Comparison of ENCODE assay signal across 11 mouse cellular contexts in genomic region chr13:71050646-71051045, GRCm38 (mm10).
A peak's percentile ranks its signal among the peaks of the same experiment; 100 is the strongest.
DNase-seq lines count a peak whose midpoint lies in the region; ATAC-seq and TF ChIP-seq lines count a peak whose summit lies in the region.
"Had no signal": no experiment of that assay in that cellular context is flagged by ENCODE, and none has a peak within 500 bp of the region (broad histone marks: within the 10 kb centered on the region; RNA-seq: fewer than 3 reads in every experiment).

No protein-coding gene starts in this region.

- no peak for ATAC-seq in heart, embryonic 11.5 days (replicated peaks; ENCODE audit: insufficient number of reproducible peaks, low FRiP score, low TSS enrichment)
- no peak for ATAC-seq in lung, embryonic 16.5 days (ENCODE audit: low read depth)
- no peak for ATAC-seq in embryonic facial prominence, embryonic 14.5 days (ENCODE audit: low read depth)
- ATAC-seq in neural tube, embryonic 15.5 days (ENCODE audit: low FRiP score): no peak

- no peaks in the 10 kb centered on the region for H3K27me3 ChIP-seq in heart, embryonic 11.5 days (ENCODE audit: control insufficient read depth, insufficient read depth, low read length)
- H3K27me3 ChIP-seq in lung, embryonic 16.5 days (ENCODE audit: control insufficient read depth, insufficient read depth, low read depth, low read length): no peaks in the 10 kb centered on the region
- peaks cover 4% of the 10 kb centered on the region; the same call in 1 of the 2 replicates for H3K27me3 ChIP-seq in embryonic facial prominence, embryonic 14.5 days (replicated peaks; ENCODE audit: control insufficient read depth, insufficient read depth, low read length)
- H3K27me3 ChIP-seq in neural tube, embryonic 15.5 days (replicated peaks): no peaks in the 10 kb centered on the region
- H3K27me3 ChIP-seq in thymus, adult 2 months (ENCODE audit: control insufficient read depth, insufficient read depth, low read length): no peaks in the 10 kb centered on the region
- H3K27me3 ChIP-seq: limb, embryonic 12.5 days had no signal

- H3K36me3 ChIP-seq in heart, embryonic 11.5 days (ENCODE audit: control insufficient read depth, insufficient read depth, low read length): no peaks in the 10 kb centered on the region
- H3K36me3 ChIP-seq in lung, embryonic 16.5 days (ENCODE audit: control insufficient read depth, insufficient read depth, low read length): no peaks in the 10 kb centered on the region
- H3K36me3 ChIP-seq in embryonic facial prominence, embryonic 14.5 days (ENCODE audit: control insufficient read depth, insufficient read depth, low read length): no peaks in the 10 kb centered on the region
- H3K36me3 ChIP-seq in neural tube, embryonic 15.5 days: no peaks in the 10 kb centered on the region
- H3K36me3 ChIP-seq in thymus, adult 2 months (ENCODE audit: control insufficient read depth, insufficient read depth, low read length): no peaks in the 10 kb centered on the region
- H3K36me3 ChIP-seq: limb, embryonic 12.5 days had no signal

- no peaks in the 10 kb centered on the region for H3K9me3 ChIP-seq in heart, embryonic 11.5 days (replicated peaks; ENCODE audit: control insufficient read depth, low read length)
- H3K9me3 ChIP-seq in lung, embryonic 16.5 days (ENCODE audit: control insufficient read depth, low read length): no peaks in the 10 kb centered on the region
- H3K9me3 ChIP-seq in embryonic facial prominence, embryonic 14.5 days (ENCODE audit: control insufficient read depth, low read length): no peaks in the 10 kb centered on the region
- H3K9me3 ChIP-seq in neural tube, embryonic 15.5 days (replicated peaks): no peaks in the 10 kb centered on the region
- H3K9me3 ChIP-seq: limb, embryonic 12.5 days had no signal

- TF ChIP-seq POLR2A in thymus, adult 2 months (IDR thresholded peaks at IDR 0.05; ENCODE audit: control insufficient read depth, extremely low read depth, insufficient read depth, low read length, poor library complexity): no peak

- no peak overlapping the region for H3K9ac ChIP-seq in heart, embryonic 11.5 days (ENCODE audit: low read depth, low read length)
- no peak overlapping the region for H3K9ac ChIP-seq in lung, embryonic 16.5 days (ENCODE audit: low read length)
- H3K9ac ChIP-seq in embryonic facial prominence, embryonic 14.5 days (ENCODE audit: low read depth, low read length): no peak overlapping the region
- H3K9ac ChIP-seq in neural tube, embryonic 15.5 days (replicated peaks): no peak overlapping the region
- H3K9ac ChIP-seq: limb, embryonic 12.5 days had no signal

- peak overlapping the region; percentile 17 for H3K4me2 ChIP-seq in heart, embryonic 11.5 days
- H3K4me2 ChIP-seq in lung, embryonic 16.5 days (ENCODE audit: low read depth, low read length): peak overlapping the region; percentile 31
- H3K4me2 ChIP-seq in embryonic facial prominence, embryonic 14.5 days (ENCODE audit: low read depth, low read length): peak overlapping the region; percentile 42
- peak overlapping the region; percentile 25; the same call in 1 of the 2 replicates for H3K4me2 ChIP-seq in neural tube, embryonic 15.5 days
- H3K4me2 ChIP-seq: limb, embryonic 12.5 days had no signal

- DNase-seq in heart, postnatal 36 days: no peak
- DNase-seq in lung, postnatal 4 days: no peak
- DNase-seq in embryonic facial prominence, embryonic 14.5 days (ENCODE audit: low spot score): peak; percentile 72
- DNase-seq in ovary, adult 18-20 months (ENCODE audit: low spot score): no peak
- DNase-seq in thymus, adult 2 months: no peak
- DNase-seq: B cell, adult 2 months; kidney, postnatal 36 days had no signal

- H3K4me1 ChIP-seq in heart, embryonic 11.5 days (ENCODE audit: control insufficient read depth, insufficient read depth, low read length): no peaks in the 10 kb centered on the region
- no peaks in the 10 kb centered on the region for H3K4me1 ChIP-seq in lung, embryonic 16.5 days (replicated peaks; ENCODE audit: control insufficient read depth, insufficient read depth, low read length)
- H3K4me1 ChIP-seq in embryonic facial prominence, embryonic 14.5 days (ENCODE audit: control insufficient read depth, insufficient read depth, low read length): 0 out of 2 replicates have a peak, but pooled peaks cover 5% of the 10 kb centered on the region
- H3K4me1 ChIP-seq in neural tube, embryonic 15.5 days: no peaks in the 10 kb centered on the region; the same call in 1 of the 2 replicates
- no peaks in the 10 kb centered on the region for H3K4me1 ChIP-seq in thymus, adult 2 months (replicated peaks; ENCODE audit: control insufficient read depth, insufficient read depth, low read length)
- H3K4me1 ChIP-seq: limb, embryonic 12.5 days had no signal

- intact Hi-C loops in heart, postnatal 36 days (cut with DNase I): no loop called here

- 49% methylated on average over 13 of the region's 13 CpGs for WGBS in heart, embryonic 11.5 days (ENCODE audit: insufficient replicate concordance)
- 20% methylated on average over 13 of the region's 13 CpGs for WGBS in lung, embryonic 16.5 days
- WGBS in embryonic facial prominence, embryonic 14.5 days: 22% methylated on average over 13 of the region's 13 CpGs
- WGBS in neural tube, embryonic 15.5 days: 45% methylated on average over 13 of the region's 13 CpGs
- WGBS in thymus, adult 2 months: 50% methylated on average over 13 of the region's 13 CpGs

- no peak for TF ChIP-seq CTCF in thymus, adult 2 months (IDR thresholded peaks at IDR 0.05; ENCODE audit: borderline replicate concordance, control insufficient read depth, extremely low read depth, insufficient read depth, low read length, poor library complexity)

- no peak overlapping the region for H3K4me3 ChIP-seq in heart, embryonic 11.5 days (ENCODE audit: low read depth, low read length)
- H3K4me3 ChIP-seq in lung, embryonic 16.5 days (ENCODE audit: low read length): peak overlapping the region; percentile 2; the same call in 1 of the 2 replicates
- H3K4me3 ChIP-seq in embryonic facial prominence, embryonic 14.5 days (ENCODE audit: low read depth, low read length): no peak overlapping the region
- H3K4me3 ChIP-seq in neural tube, embryonic 15.5 days (replicated peaks): no peak overlapping the region
- H3K4me3 ChIP-seq in thymus, adult 2 months (ENCODE audit: control insufficient read depth, insufficient read depth, low read length): no peak overlapping the region
- H3K4me3 ChIP-seq: limb, embryonic 12.5 days had no signal

- no peak overlapping the region for H3K27ac ChIP-seq in heart, embryonic 11.5 days (ENCODE audit: low read depth, low read length)
- no peak overlapping the region for H3K27ac ChIP-seq in lung, embryonic 16.5 days (ENCODE audit: low read length)
- H3K27ac ChIP-seq in embryonic facial prominence, embryonic 14.5 days (replicated peaks; ENCODE audit: low read depth, low read length): no peak overlapping the region
- no peak overlapping the region for H3K27ac ChIP-seq in neural tube, embryonic 15.5 days (replicated peaks)
- no peak overlapping the region for H3K27ac ChIP-seq in thymus, adult 2 months (ENCODE audit: control insufficient read depth, insufficient read depth, low read length)
- H3K27ac ChIP-seq: limb, embryonic 12.5 days had no signal
